Mouse (Mus musculus): Measurements from ENCODE around the gene Snrnp70.
A peak's percentile ranks its signal among the peaks of the same experiment; 100 is the strongest.
"Not testable (repeated sequence)": the region's sequence is repeated elsewhere in the genome, so short reads cannot be mapped to it uniquely, and the experiment has no call there.

The Snrnp70 gene

DNA sequence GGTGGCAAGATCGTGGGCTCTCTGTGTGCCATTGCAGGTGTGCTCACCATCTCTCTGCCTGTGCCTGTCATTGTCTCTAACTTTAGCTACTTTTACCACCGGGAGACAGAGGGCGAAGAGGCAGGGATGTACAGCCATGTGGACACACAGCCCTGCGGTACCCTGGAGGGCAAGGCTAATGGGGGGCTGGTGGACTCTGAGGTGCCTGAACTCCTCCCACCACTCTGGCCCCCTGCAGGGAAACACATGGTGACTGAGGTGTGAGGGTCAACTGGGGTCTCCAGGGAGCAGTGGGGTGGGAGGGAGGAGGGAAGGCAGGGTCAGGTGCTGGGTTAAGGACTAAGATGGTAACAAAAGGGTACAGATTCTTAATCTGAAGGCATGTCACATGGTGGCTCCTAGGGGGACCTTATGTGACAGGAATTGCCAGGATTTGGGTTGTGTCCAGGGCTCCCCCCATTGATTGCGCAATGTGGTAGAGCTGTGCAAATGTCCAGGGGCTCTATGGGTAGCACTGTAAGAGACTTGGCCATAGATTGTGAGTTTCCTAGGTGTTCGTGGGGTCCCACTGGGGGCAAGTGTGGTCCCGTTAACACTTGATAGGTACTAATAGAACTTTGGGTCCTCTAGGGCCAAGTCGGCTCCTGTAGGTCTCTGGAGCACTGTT lies 14.1 kb upstream of the Snrnp70 start:
- no peak for DNase-seq (ENCODE audit: low spot score in 2 of 2)

DNA sequence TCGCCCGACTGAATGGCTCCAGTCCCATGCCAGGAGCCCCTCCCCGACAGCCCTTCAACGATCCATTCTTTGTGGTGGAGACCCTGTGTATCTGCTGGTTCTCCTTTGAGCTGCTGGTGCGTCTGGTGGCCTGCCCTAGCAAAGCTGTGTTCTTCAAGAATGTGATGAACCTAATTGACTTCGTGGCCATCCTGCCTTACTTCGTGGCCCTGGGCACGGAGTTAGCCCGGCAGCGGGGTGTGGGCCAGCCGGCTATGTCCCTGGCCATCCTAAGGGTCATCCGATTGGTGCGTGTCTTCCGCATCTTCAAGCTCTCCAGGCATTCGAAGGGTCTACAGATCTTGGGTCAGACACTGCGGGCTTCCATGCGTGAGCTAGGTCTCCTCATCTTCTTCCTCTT lies 13.4 kb upstream of the Snrnp70 start:
- DNase-seq (ENCODE audit: low spot score in 2 of 2): no peak

DNA sequence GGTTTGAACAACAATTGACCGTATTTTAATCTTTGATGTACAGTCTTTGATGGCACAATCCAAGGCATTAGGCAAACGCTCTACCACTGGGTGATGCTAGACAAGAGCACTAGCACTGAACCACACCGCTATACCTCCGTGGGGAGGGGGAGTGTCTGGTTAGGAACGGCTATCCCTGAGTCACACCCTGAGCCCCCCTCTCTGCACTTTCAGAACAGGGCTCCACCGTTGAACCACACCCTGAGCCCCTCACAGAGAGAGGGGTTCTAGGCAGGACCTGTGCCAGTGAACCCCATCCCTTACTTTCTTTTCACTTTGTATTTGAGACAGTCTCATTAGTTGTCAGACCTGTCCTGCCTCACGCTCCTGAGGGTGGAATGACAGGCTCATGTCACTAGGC lies 12.8 kb upstream of the Snrnp70 start:
- no peak for DNase-seq (ENCODE audit: low spot score in 2 of 2)

DNA sequence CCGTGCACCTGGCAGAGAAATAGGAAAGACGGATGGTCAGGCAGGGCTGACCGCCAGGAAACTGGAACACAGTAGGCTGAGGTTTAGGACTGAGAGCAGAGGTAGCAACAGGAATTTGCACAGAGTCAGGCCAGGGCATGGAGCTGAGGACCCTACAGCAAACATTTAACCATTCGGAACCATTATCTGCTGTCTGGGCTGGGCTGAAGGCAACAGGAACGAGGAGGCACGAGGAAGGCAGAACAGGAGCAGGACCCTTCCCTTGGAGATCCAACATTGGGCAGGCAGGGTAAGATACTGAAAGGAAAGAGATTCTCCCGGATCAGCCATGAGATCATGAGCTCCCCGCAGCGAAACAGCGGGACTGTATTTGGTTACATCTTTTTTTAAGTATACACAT lies 12.3 kb upstream of the Snrnp70 start:
- DNase-seq (ENCODE audit: low spot score in 2 of 2): no peak

DNA sequence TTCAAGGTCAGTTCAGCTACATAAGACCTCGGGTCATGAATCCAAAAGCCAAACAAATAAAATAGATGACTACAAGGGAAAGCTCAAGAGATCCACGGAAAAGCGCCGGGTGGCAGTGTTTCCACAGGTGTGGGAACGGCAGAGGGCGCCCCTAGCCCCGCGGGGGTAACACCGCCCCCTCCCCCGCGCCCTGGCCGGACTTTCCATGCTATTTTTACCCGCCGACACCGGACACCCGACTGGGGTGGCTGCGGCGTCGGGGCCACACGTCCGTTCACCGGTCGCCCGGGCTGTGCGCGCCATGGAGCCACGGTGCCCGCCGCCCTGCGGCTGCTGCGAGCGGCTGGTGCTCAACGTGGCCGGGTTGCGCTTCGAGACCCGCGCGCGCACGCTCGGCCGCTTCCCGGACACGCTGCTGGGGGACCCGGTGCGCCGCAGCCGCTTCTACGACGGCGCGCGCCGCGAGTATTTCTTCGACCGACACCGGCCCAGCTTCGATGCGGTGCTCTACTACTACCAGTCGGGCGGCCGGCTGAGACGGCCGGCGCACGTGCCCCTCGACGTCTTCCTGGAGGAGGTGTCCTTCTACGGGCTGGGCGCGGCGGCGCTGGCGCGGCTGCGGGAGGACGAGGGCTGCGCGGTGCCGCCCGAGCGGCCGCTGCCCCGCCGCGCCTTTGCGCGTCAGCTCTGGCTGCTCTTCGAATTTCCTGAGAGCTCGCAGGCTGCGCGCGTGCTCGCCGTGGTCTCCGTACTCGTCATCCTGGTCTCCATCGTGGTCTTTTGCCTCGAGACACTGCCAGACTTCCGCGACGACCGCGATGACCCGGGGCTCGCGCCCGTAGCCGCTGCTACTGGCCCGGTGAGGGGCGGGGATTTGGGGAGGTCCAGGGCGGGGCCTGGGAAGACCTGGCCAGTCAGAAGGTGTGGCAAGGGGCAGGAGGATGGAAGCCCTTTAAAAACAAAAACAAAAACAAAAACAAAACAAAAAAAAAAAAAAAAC lies 10.9 kb upstream of the Snrnp70 start:
- DNase-seq (ENCODE audit: low spot score in 2 of 2): peak; percentile 39 to 51

DNA sequence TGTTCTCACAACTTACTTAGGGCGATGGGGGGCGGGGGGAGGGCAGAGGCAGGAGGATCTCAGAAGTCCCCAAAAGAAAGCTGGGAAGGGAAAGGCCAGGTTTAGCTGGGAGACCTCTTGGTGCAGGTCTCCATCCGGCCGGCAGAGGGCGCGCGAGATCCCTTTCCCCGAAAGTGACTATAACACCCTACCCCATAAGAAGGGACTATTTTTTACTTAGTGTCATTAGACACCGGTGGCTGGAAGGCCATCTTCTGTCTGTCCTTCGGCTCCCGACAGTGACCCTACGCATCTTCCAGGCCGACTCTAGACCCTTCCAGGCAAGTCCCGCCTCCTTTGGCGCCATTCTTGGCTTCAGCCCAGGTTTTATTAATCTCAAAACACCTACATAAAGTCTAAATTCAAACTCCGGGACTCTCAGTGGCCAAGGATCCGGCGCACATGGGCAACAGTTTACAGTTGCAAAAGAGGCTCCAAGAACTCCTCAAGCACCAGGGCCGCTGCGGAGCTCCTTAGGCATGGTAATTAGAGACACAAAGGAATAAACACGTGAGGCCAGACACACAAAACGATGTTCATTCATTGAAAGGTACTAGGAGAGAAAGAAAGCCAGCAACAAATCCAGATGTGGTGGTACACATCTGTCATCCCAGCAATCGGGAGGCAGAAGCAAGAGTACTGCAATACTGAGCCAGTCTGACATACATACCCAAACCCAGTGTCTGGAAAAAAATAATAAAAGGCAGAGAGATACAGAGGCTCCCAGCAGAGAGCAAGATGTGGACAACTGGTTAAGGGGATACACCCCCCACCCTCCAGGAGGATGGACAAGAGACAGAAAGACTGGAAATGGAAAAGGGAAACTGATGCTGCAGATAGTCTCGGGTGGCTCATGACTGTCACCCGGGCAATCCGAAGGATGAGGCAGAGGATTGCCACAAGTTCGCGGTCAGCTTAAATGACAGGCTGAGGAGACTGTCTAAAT lies 9.8 kb upstream of the Snrnp70 start, which contains the start of gene Kcna7:
Gene Kcna7, plus strand, starts transcription at position 563 of the 985 bp plus-strand sequence.
- DNase-seq (ENCODE audit: low spot score in 2 of 2): peak; percentile 64 to 67

DNA sequence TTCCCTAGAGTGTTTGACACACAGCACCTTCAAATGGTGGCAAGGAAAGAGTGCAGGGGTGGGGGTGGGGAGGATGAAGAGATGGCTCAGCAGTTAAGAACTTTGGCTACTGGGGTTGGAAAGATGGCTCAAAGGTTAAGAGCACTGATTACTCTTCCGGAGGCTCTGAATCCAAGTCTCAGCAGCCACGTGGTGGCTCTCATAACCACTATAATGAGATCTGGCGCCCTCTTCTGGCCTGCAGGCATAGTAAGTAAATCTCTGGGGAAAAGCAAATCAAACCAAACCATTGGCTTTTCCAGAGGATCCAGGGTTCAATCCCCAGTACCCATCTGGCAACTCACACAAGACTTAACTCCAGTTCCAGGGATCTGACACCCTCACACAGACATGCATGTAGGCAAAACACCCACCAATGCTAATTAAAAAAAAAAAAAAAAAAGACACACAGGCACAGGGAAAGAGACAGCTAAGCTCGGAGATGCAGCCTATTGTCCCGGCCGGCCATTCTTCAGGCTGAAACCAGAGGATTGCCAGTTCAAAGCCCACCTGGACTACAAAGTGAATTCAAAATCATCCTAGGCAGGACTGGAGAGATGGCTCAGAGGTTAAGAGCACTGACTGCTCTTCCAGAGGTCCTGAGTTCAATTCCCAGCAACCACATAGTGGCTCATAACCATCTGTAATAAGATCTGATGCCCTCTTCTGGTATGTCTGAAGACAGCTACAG lies 8.2 kb upstream of the Snrnp70 start:
- DNase-seq (ENCODE audit: low spot score in 2 of 2): peak in 1 of 2 experiments; percentile 22

DNA sequence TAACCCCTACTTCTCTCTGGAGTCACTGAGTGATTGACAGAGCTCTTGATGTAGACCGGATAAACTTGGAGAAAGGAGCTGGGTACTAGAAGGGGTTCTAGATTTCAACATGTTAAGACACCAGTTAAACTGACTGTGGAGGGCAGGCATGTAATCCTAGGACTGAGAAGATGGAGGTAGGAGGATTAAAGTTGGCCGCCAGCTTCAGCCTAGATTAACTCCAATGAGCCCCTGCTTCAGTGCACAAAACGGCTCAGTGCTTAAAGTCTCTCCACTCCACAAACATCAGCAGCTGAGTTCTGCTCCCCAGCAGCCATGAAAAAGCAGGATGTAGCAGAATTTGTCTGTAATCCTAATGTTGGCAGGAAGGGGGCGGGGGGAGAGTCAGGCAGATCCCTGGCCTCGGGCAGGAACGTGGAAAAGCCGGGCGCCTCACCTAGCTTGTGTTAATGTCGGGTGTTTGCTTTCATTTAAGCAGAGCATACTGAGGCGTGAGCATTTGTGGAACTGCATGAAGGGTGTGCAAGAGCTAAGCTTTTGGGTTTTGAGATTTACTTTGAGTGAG lies 6.1 kb upstream of the Snrnp70 start:
- DNase-seq (ENCODE audit: low spot score in 2 of 2): no peak

DNA sequence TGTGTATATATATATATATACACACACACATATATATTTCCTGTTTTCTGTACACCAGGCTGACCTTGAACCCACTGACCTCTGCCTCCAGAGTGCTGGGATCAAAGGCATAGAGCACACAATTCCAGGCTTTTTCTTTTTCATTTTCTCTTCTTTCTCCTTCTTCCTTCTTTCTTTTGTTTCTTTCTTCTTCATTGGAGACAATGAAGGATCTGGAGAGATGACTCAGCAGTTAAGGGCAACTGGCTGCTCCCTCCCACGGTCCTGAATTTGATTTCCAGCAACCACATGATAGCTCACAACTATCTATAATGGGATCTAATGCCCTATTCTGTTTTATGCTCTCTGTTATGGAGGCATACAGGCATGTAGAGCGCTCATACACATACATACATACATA lies 1.2 kb upstream of the Snrnp70 start:
- DNase-seq (ENCODE audit: low spot score in 2 of 2): no peak

DNA sequence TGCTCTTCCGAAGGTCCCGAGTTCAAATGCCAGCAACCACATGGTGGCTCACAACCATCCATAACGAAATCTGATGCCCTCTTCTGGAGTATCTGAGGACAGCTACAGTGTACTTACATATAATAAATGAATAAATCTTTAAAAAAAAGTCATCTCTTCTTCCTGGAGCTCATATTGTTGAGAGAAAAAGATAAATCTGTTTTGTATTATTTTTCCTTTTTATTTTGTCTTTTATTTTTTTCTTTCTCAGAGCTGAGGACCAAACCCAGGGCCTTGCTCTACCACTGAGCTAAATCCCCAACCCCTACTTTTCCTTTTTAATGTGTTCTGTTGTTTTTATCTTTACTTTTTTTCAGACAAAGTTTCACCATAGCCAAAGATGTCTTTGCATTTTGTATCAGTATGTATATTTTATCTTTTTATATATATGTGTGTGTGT lies 814 bp upstream of the Snrnp70 start:
- DNase-seq (ENCODE audit: low spot score in 2 of 2): not testable (repeated sequence)

DNA sequence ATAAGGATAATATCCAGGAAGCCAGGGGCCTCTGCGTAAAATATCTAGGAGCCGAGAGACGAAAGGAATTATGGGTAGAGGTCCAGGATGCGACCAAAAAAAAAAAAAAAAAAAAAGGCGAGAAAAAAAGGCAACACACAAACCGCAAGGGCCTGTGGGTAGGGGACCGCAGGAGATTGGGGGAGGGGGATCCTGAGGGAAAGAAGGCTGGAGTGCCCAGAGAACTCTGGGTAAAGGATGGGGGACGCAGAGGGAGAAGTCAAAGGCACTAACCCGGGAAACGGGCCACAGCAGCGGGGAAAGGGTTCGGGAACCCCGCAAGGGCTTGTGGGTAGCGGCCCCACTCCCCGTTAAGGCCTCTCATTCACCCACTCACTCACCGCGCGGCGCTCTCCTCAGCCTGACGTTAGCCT lies 407 bp downstream of the Snrnp70 start:
- no peak for DNase-seq (ENCODE audit: low spot score in 2 of 2)

DNA sequence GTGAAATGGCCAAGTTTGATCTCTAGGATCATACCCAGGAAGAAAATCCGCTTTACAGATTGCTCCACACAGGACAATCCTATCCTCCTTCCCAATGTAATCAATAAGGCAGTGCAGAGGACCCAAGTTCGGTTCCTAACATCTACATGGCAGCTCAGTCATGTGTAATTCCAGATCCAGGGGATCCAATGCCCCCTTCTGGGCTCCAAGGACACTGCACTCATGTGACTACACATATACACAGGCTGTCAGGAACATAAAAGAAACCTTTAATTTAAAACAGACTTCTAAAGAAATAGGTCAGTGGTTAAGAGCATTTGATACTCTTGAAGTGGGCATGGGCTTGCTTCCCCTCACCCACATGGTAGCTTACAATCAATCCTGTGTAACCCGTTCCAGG lies 9.5 kb downstream of the Snrnp70 start:
- no peak for DNase-seq (ENCODE audit: low spot score in 2 of 2)

DNA sequence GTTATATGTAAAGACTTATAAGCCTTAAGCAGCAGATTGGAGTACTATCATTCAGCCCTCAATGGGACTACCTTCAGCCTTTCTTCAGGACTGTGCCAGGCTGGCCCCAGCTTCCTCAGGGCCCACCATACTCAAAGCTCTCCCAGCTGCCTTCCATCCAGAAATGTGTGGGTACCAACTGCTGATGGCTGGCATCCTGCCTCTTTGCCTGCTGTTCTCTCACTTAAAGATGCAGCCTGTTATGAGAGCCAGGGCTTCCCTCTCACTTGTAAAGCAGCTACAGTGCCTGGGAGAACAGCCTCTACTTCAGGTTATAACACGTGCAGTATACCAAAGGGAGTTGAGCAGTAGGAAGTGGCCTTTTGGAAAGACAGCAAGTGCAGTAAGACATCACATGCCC lies 19.5 kb downstream of the Snrnp70 start:
- no peak for DNase-seq (ENCODE audit: low spot score in 2 of 2)

DNA sequence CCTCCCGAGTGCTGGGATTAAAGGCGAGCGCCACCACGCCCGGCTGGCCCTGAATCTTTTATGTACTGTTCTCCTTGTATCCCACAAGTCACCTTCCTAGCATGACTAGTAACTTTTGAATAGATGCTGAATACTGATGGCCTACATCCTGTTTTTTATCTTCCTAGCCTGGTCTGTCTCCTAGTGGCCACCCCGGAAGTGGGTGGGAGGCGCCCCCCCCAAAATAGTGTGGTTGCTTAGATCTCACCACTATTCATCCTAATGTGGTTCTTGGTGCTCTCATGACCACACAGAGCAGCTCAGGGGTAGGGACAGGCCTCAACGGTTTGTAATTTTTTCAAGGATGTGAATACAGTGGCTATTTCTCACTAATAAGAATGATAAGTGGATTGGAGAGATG lies 20.9 kb downstream of the Snrnp70 start:
- DNase-seq (ENCODE audit: low spot score in 2 of 2): no peak

DNA sequence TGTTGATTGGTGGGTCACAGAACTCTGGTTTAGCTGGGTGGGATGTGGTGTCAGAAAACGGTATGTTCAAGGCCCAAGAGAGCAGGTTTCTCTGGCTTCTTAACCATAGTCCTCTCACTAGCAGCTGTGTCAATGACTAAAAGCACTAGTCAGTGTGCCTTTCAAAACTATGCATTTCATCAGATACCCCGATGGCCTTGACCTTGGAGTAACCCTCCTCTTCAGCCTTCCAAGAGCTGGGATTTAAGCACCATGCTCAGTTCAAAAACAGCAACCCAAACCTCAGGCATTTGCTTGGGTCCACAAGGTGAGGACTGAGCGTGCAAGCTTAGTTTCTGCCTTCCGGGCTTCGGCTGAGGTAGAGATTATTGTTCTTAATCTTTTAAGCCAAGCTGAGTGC lies 23.2 kb downstream of the Snrnp70 start:
- DNase-seq (ENCODE audit: low spot score in 2 of 2): no peak

DNA sequence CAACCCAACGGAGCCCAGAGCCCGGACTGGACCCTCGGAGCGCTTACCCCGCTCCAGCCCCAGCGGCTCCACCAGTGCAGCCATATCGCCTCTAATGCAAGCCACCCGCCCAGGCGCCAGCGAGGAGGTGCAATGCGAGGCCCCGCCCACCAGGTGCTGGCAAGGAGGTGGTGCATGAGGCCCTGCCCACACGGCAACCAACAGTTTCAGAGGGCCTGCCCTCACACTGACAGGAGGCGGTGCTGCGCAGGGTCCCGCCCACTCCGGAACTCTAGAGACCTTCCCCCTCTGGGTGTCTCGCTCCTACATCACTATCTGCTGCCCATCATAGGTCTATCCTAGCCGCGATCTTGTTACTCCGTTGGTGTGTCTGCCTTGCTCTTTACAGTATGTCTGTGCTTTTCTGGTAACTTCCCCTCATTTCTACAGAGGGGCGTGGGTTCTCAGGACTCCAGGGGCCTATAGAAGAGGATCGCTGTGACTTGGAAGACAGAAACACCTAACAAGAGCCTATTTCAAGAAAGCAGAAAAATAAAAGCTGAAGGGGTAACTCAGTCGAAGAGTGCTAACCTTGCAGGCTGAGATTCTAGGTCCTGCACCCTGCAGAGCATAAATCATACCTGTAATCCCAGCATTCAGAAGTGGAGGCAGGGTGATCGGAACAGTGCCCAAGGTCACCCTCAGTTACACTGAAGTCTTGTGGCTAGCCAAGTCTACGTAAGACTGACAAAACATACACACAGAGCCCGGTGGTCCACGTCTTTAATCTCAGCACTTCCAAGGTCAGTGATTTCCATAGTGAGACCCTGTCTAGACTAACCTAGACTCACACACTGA lies 24.8 kb downstream of the Snrnp70 start, which contains the start of gene Lin7b:
Gene Lin7b, minus strand, starts transcription at position 109 of the 837 bp plus-strand sequence.
- DNase-seq (ENCODE audit: low spot score in 2 of 2): peak; percentile 68 to 75

DNA sequence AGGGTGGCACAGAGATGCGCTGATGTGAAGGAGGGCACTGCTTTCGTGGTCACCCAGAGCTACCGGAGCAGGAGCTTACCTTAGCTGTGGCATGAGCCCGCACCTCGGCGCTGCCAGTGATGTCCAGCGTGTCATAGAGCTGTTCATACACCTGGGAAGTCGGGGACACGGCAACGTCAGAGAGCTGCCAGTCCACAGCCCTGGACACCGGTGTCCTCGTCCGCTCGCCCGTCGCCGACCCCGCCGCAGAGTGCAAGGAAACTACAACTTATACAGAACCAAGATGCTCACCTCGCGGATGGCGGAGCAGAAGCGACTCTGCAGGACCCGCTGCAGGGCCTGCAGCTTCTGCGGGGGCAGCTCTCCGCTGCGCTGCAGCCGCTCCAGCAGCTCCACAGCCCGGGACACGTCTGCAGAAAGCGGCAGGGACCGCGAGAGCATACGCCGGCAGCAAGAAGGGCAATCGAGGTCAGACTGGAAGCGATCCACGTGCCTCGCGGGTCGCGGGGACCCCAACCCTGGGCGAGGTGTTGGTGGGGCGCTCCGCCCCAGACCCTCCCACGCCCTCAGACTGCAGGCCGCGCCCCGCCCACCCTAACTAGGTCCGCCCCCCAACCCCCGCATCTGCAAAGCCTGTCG lies 25.6 kb downstream of the Snrnp70 start:
- no peak for DNase-seq (ENCODE audit: low spot score in 2 of 2)

DNA sequence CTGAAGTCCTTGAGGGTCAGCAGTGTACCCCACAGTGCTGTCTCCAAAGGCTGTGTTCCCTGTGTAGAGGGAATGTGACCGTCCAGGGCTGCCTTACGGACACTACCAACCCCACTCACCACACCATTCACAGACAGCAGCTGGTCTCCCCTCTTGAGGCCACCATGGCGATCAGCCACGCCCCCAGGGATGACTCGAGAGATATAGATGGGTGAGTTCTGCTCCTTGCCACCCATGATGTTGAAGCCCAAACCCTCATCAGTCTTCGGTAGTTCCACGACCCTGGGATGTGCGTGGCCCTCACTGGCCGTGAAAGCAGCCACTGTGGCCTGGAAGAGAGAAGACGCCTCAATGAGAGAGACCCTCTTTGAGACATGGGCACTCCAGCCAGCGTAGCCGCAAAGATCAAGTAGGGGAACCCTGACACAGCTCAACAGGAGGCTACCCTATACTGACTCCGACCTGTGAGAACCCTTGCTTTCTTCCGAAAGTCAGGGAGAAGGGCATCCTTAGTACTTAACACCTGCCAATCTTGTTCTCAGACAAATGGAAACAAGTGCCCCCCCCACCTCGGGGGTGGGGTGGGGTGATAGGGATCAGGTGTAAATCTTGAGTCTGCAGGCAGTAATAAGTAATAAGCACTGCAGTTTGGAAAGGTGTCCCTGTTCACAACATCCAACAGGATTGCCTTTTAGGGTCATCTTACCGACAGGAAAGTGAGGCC lies 26.4 kb downstream of the Snrnp70 start:
- DNase-seq (ENCODE audit: low spot score in 2 of 2): no peak

Data from heart, adult 9 months (tissue).